Mouse (Mus musculus) ovary, postnatal 36 days (tissue): ENCODE results near the gene Gm20431.

Experiments used
- DNase-seq: peaks from one replicate; pipeline ENCODE4 v3.0.0; 2022; ENCODE audit warnings: low spot score, mixed read lengths

Gene Gm20431

GRCm38 (mm10) chr2:167688498-167689451 lies 27.5 kb upstream of the Gm20431 start, which contains the start of gene Cebpb:
Gene Cebpb (plus strand): TSS chr2:167688915.
- DNase-seq: peak; percentile 92

DNA sequence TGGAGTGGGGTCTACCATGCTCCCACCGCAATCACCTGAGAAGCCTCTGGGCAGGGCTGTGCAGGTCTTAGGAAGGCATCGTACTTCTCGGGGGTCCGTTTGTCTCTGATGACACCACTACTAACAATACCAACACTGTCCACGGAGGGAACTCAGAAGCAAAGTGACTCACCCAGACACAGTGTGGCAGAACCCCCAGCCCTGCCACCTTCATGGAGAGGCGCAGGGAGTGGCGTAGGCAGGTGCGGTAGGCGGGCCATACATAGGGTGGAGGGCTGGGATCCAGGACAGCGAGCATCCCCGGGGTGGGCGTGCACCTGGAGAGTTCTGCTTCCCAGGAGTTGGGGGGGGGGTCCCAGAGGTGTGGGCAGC lies 26.8 kb upstream of the Gm20431 start:
- DNase-seq: no peak

DNA sequence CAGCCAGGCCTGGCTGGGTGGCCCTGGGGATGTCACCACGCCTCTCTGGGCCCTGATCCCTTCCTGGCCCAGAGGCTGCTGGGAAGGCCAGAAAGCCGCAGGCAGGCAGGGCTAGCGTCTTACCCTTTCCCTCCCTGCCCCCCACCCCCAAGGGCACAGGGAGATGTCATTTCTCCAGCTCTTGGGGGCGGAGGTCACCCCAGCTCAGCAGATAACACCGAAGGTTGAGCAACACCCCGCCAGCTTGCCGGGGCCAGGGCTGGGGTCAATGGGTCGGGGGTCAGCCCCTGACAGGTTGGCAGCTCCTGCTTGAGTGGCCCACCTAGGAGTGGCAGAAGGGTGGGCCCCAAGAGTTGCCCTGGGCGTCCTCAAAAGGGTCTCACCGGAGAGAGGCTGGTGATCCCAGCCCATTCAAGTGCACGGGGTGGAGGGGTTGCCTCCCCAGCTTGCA lies 26.4 kb upstream of the Gm20431 start:
- peak; percentile 73 for DNase-seq

- DNase-seq: no peak
Measured at GRCm38 (mm10) chr2:167687250-167687586, 25.9 kb upstream of the Gm20431 start.

DNA sequence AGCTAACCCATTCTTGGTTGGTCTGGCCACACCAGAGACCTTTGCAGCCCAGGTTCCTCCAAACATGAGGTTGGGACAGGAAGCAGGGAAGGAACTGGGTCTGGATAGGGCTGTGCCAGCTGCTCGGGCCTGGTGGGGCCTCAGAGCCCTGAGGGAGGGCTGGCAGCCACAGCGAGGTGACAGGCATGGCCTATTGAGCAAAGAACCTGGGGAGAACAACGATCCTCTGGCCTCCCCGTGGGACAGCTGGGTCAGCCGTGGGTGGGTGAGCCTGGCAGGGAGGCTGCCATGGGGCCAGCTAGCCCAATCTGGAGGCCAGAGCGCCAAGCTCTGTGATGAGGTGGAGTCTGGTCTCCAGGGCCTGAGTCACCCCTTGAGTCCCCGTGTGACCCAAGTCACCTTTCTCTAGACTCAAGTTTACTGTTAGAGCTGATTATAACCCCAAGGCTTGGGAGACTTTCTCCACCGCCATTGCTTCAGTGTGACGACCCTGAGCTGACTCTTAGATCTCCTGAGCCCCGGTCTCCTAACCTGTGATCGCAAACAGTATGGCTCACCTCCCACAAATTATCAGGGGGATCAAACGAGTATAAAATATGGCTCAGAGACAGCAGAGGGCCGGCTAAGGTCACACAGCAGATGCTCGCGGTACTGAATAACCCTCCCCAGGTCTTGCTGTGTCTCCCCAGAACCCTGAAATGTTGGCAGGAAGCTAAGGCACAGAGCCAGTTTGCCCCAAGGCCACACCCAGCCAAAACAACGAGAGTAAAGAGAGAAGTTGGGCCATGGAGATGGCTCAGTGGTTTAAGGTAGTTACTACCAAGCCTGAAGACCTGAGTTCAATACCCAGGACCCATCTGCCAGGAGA lies 25.3 kb upstream of the Gm20431 start:
- peak; percentile 54 for DNase-seq

DNA sequence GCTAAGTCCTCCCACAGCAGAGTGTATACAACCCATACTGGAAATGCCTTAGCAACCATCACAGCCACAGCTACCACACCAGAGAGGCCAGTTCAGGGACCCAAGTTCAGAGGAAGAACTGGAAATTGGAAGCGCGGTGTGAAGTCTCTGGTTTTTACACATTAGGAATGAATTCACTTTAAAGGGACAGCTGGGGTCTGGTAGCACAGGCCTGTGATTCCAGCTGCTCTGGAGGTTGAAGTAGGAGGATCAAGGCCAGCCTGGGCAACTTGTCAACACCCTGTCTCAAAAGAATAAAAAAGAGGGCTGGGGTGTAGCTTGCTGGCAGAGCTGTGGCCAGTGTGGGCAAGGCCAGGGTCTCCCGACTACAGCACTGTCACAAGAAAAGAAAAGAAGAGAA lies 24.6 kb upstream of the Gm20431 start:
- DNase-seq: no peak

DNA sequence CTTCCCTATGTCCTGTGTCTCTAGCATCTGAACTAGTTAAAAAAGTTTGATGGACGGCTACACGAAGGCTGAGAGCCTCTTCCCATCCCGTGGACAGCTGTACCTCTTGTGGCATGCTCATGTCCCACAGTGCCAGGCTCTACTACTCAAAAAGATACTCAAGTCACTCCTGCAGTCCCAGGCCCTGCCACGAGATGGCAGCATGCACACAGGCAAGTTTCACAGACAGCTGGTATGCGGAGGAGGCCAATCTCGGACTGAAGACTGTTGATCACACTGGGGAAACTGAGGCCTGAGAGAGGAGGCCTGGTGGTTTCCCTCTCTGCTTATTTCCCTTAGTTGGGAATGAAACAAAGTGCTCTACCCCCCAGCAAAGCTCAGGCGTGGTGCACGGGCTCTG lies 23.8 kb upstream of the Gm20431 start:
- peak; percentile 93 for DNase-seq

GRCm38 (mm10) chr2:167683721-167684120 lies 22.4 kb upstream of the Gm20431 start:
- no peak for DNase-seq

- peak; percentile 39 for DNase-seq
Measured at GRCm38 (mm10) chr2:167680657-167681056, 19.4 kb upstream of the Gm20431 start.

GRCm38 (mm10) chr2:167679902-167680430 lies 18.7 kb upstream of the Gm20431 start:
- peak; percentile 79 for DNase-seq

GRCm38 (mm10) chr2:167678600-167678999 lies 17.3 kb upstream of the Gm20431 start:
- DNase-seq: no peak

DNA sequence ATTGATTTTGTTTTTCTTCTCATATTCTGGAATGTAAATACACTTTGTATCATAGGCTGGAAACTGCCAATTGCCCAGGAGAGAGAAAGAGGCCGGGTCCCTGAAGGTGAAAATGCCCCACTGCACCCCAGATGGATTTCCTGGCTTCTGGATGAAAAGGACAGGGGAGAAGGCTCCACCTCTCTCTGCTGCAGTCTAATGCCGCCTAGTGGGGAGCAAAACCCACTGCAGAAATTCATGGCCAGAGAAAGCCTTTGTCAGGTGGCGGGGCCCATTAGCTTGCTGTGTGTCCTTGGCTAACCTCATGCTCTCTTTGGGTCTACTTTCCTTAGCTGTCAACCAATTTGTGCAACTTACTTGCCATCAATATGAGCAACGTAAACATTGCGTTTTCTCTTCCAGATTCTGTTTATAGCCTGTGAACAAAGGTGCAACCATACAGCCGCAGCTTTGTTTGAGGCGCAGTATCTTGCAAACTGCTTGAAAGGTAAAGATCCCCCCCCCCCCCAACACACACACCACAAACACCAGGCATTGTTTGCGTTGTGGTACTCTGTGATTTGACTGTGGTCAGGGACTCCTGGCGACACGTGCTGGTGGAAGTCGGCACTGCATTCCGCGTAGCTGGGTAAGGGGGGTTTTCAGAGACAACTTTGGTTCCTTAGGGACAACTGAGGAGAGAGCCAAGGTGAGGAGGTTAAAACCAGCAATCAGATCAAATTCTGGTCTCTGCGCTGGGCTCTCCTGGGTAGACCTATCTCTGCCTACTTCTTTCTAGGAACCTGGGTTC lies 14.0 kb upstream of the Gm20431 start:
- DNase-seq: peak; percentile 44

DNA sequence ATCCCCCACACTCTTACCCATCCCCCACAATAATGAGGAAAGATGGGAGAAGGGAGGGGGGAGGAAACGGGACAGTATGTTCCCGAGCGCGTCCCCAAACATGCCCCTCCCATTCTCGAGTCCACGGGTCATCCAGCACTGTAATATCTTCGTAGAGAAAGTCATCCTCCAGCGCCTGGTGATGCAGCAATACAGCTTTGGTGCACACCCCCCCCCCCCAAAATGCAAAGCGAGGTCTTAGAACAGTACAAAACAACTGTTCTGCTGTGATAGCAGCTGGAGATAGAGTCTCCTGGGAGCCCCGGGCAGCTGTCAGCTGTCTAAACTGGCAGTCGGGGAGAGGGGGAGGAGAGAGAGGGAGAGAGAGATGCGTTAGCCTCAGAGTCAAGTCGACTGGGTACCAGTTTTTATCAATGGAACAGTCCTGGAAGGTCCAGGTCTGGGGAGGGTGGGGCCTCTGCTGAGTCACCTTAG lies 11.0 kb upstream of the Gm20431 start:
- no peak for DNase-seq

DNA sequence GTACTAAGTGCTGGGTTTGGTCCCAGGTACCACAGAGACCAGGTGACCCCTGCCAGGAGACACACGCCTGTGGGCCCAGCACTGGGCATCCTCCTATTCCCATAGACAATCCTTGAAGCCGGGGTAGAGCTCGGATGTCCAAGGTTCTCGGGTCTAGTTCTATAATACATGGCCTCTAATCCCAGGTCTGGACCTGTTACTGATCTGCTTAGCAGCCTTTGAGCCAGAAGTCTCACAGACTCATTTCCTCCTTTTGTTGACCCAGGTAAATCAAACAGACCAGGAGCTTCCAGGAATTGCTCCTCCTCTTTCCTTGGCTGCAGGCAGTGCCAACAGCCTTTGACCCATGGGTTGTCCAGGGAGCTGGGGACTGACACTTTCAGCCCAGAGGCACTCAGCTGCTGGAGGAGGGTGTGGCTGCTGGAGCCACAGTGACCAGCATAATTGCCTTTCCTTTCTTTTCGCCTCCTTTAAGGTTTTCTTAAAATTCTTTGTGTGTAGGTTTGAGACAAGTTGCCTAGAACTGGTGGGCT lies 9.9 kb upstream of the Gm20431 start:
- no peak for DNase-seq

DNA sequence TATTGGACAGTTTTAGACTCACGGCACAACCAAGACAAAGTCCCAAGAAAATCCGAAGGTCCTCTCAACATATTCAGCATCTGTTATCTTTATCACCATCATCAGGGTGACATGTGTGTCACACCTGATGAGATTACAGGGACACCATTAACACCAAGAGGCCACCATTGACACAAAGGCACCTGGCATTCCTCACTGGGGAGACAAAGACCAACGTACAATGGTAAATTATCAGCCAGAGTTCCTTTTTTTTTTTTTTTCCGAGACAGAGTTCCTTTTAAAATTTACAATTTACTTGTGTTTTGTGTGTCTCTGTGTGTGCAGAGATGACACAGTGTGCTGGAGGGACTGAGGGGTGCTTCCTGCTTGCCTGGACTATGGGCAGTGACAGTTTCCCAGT lies 8.1 kb upstream of the Gm20431 start:
- no peak for DNase-seq

DNA sequence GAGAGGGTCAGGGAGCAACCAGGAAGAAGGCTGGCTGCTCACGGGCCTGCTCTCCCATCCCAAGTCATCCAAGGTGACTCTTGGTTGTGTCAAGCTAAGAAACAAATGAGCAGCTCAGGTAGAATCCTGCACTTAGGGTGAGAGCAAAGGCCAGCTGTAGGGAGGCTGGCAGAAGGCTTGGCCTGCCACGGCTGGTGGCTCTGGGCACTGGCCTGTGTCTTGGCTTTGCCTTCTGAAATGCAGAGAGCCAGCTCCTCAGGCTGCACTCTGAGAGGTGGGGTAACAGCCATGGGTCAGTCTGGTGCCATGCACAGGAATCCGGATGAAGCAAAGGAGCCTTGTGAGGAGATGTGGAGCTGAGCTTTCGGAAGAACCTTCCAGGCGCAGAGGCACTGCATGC lies 7.1 kb upstream of the Gm20431 start:
- no peak for DNase-seq

DNA sequence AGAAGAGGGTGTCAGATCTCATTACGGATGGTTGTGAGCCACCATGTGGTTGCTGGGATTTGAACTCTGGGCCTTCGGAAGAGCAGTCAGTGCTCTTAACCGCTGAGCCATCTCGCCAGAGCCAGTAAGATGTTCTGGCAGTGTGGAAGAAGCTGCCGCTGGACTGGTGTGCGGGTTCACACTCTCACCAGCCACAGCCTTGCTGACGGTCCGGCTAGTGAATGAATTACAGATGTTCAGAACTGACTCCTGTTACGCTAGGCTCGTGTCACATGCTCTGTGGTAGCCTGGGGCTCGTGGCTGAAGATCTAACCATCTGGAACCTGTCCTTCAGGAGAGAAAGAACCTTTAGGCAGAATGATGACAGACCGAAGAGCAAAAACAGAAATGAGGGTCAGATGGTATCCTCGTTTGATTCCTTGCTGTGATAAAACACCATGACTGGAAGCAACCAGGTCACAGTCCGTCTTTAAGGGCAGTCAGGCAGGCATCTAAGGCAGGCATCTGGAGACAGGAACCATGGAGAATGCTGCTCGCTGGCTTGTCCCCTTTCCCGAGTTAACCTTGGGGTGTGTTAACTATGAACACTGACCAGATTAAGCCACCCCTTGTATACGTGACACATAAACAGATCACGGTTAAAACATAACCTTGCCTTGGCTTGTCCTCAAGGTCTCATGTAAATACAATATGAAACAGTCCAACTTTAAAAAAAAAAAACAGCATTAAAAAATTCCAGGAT lies 4.8 kb upstream of the Gm20431 start:
- DNase-seq: no peak

GRCm38 (mm10) chr2:167662713-167663112 lies 1.4 kb upstream of the Gm20431 start:
- no peak for DNase-seq

DNA sequence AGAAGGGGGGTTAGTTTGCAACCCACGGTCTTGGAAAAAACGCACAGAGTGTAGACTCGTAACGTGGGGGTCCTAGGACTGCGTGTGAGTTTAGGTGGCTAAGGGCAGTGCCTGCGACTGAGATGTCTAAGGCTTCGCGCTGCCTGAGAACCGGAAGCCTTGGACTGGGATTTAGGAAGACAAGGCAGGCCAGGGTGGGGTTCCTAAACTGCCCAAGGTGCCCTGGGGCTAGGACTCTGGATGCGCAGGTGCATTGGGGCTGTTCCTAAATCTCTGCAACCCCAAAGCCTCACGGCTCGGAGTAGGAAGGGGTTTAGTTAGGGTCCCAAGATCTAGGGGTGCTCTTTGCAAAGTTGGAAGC lies 705 bp downstream of the Gm20431 start:
- DNase-seq: no peak

GRCm38 (mm10) chr2:167659847-167660610 lies 1.3 kb downstream of the Gm20431 start:
- DNase-seq: peak; percentile 75
